Mouse (Mus musculus): ENCODE results near the gene Slc35b4. TPM values are rescaled to one million over a fixed set of nuclear protein-coding genes. Genes with fewer than 3 reads are reported as not detected.

The Slc35b4 gene
- 10 to 100 TPM; 45.7 to 45.9 TPM for total RNA-seq (2021)
- long read RNA-seq, experiment 1, full-length matches to known transcripts = 41 of 46 reads
- long read RNA-seq, experiment 1, partial matches to known transcripts = 0 of 46 reads
- long read RNA-seq, experiment 1, other reads (novel, unspliced or antisense) = 5 of 46 reads
- long read RNA-seq, experiment 2, full-length matches to known transcripts = 41 of 47 reads
- long read RNA-seq, experiment 2, partial matches to known transcripts = 2 of 47 reads
- long read RNA-seq, experiment 2, other reads (novel, unspliced or antisense) = 4 of 47 reads

DNA sequence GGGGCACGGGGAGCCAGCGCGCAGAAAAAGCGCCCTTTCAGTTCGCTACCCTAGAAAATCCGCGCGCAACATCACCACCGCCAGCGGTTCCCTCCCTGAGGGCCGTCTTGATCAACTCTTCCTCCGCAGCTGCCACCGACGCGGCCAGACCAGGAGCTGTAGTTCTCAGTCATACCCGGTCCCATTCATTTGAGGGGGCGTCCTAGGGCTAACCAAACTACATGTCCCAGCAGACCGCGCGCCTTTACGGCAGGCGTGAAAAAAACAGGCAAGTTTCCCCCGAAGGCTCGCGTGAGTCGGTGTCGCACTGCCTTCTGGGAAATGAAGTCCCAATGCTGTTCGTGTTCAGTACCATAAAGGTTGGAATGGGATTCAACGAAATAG lies at the start of gene Slc35b4:
TSS of gene Slc35b4 (minus strand) at position 248 of the 384 bp plus-strand sequence.
- peak; percentile 89 to 97 for DNase-seq (ENCODE audit: low spot score in 2 of 2)

GRCm38 (mm10) chr6:34225004-34225599 lies 48.2 kb upstream of the Slc35b4 start:
- DNase-seq (ENCODE audit: low spot score in 2 of 2) = no peak

DNA sequence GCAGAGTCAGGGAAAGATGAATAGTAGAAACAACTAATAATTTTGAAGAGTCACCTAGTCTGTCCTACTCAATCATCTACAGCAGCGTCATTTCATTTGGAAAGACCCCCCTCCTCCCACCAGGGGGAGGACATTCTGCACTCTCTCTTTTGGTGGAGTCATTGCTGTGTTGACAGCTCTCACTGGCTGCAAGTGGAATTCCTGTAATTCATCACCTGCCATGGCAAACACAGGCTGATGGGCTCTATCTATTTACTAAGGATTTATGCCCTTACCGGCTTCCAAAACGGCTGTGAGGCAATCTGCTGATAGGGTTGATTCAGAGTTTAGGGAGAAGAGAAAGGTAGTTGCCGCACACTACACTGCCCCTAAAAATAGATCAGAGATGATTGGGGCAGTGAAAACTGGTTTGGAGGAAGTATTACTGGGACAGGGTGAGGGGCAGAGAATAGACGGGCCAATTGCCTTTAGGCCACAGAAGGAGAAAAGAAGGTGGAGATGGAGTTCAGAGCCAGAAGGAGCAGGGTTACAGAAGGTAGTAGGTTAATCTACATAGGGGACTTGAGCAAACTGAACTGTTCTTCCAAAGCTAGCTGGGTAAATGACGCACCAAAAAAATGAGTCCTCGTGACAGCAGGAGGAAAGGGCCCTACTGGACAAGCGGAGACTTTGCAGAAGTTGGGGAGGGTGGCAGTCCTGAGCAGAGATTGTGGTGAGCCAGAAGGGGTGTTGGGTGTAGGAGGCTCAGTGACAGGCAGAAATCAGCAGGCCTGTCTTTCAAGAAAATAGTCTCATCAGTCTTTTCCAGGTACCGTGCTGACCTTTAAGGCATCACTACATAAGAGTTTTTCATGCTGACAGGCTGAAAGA lies 39.8 kb upstream of the Slc35b4 start:
- DNase-seq (ENCODE audit: low spot score in 2 of 2) = no peak

DNA sequence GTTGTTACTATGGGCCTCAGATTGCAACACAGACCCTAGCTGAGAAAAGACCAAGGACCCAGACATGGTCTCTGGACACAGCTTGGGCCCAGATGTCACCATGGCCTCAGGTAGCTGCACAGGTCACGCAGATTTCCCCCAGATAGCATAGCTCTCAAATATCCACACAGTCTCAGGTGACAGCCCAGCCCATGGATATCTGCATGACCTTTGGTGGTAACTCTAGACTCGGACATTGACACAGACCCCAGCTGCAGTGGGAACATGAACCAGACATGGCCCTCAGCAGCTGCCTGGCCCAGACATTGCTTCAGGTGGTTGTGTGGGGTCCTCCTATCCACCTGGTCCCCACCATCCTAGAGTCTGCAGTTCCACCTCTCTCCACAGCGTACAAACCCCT lies 28.8 kb upstream of the Slc35b4 start:
- DNase-seq (ENCODE audit: low spot score in 2 of 2) = no peak

- peak in 1 of 2 experiments; percentile 24 for DNase-seq (ENCODE audit: low spot score in 2 of 2)
Measured at GRCm38 (mm10) chr6:34204971-34205572, 28.2 kb upstream of the Slc35b4 start.

GRCm38 (mm10) chr6:34203503-34203902 lies 26.6 kb upstream of the Slc35b4 start:
- no peak for DNase-seq (ENCODE audit: low spot score in 2 of 2)

GRCm38 (mm10) chr6:34194981-34195380 lies 18.1 kb upstream of the Slc35b4 start:
- DNase-seq (ENCODE audit: low spot score in 2 of 2) = no peak

DNA sequence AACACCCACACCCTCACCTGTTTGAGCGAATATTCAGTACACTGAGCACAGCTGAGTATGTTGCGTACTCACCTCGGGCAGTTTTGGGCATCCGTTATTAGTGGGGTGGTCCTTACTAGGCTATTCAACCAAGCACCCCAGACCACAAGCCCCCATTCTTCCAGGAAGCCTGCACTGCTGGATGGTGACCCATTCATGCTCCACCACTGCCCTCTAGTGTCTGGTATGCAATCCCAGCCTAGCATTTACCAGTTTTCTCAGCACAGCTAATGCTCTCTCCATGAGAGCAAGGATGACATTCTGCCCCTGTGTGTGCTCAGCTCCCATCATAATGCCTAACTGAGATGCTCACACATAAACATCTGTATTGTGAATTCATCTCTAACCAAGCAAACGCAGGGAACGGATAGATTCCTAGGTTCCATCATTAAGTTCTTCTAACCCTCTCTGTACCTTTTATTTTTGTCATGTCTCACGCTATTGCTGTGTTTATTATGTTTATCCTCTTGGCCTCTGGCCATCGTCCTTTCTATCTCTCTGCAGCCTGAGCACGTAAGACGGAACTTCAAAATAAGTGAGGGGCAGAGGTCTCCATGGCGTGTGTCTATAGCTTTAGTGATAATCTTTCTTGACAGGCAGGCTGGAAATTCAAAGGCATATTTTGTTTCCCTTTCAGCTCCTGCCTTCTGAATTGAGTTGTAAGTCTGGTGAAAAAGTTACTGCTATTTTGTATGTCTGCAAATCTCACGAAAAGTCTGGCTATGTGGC lies 17.0 kb upstream of the Slc35b4 start:
- DNase-seq (ENCODE audit: low spot score in 2 of 2) = peak; percentile 69 to 80

DNA sequence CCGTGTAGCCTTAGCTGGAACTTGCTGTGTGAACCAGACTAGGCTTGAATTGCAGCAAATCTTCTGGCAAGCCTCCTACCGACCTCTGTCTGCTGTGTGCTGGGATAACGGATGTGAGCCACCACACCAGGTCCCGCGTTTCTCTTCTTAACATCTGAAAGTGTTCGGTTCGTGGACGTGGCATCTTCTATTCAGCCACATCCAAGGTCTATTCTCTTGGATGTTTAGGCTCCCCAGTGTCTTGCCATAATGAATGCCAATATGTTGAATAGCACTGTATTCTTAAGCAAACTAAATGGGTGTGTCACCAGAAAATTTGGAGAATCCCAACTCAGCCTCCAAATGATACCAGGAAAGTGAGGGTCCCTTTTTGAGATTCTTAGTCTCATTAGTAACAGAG lies 14.5 kb upstream of the Slc35b4 start:
- no peak for DNase-seq (ENCODE audit: low spot score in 2 of 2)

GRCm38 (mm10) chr6:34189494-34189893 lies 12.6 kb upstream of the Slc35b4 start:
- no peak for DNase-seq (ENCODE audit: low spot score in 2 of 2)

DNA sequence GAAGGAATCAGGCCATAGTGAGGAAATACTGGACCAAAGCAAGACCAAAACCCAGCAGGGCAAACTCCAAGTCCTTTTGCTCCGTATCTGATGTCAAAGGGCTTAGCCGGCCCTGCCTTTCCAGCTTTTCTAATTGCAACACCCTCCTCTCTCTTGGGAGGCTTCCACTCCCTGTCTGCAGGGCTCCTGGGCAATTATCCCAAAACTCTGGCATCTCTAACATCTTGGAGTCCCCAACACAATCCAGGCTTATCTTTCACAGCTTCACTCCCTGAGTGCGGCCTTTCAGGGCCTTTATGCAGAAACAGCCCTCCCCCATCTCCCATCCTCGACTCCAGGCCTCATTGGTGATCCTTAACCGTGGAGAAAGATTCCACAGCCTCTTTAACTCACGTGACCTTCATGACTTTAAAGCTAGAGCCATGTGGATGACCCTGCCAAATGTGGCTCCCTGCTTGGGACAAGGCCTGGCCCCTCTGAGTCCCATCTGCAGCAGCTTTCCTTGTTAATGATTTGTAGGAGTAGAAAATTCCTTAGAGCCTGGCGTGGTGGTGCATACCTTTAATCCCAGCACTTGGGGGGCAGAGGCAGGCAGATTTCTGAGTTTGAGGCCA lies 11.2 kb upstream of the Slc35b4 start:
- DNase-seq (ENCODE audit: low spot score in 2 of 2) = no peak

GRCm38 (mm10) chr6:34187273-34187863 lies 10.5 kb upstream of the Slc35b4 start:
- DNase-seq (ENCODE audit: low spot score in 2 of 2) = no peak

DNA sequence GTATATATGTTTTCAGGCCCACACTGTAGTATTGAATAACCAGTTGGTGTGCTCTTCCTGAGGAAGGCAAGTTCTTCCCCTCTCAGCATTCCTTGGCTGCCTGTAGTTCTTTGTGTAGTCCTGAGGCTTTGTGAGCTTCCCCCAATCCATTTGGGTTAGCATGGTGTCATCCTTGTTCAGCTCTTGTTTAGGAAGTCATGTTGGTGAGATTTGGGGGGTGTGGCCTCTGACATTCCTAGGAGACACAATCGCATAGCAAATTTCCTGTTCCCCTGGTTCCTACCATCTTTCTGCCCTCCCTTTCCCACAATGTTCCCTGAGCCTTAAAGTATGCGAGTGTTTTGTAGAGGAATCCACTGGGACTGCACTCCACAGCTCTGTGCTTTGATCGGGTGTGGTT lies 6.4 kb upstream of the Slc35b4 start:
- no peak for DNase-seq (ENCODE audit: low spot score in 2 of 2)

DNA sequence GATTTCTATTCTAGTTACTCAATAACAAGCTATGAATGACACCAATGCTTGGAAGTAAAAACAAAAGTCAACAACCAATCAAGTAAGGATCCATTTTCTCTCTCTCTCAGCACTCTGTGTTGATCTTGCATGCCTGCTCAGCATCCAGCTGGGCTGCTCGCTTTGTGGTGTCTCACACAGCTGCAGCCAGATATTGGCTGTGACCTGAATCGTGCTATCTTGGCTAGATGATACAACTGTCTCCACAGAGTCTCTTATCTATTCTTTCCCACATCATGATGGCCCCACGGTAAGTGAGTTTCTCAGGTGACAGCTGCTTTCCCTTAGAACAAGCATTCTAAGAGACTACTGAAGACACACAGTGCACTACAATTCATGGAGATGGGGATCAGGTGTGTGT lies 5.0 kb upstream of the Slc35b4 start:
- no peak for DNase-seq (ENCODE audit: low spot score in 2 of 2)

GRCm38 (mm10) chr6:34179911-34180310 lies 3.0 kb upstream of the Slc35b4 start:
- DNase-seq (ENCODE audit: low spot score in 2 of 2) = no peak

- no peak for DNase-seq (ENCODE audit: low spot score in 2 of 2)
Measured at GRCm38 (mm10) chr6:34179007-34179406, 2.1 kb upstream of the Slc35b4 start.

DNA sequence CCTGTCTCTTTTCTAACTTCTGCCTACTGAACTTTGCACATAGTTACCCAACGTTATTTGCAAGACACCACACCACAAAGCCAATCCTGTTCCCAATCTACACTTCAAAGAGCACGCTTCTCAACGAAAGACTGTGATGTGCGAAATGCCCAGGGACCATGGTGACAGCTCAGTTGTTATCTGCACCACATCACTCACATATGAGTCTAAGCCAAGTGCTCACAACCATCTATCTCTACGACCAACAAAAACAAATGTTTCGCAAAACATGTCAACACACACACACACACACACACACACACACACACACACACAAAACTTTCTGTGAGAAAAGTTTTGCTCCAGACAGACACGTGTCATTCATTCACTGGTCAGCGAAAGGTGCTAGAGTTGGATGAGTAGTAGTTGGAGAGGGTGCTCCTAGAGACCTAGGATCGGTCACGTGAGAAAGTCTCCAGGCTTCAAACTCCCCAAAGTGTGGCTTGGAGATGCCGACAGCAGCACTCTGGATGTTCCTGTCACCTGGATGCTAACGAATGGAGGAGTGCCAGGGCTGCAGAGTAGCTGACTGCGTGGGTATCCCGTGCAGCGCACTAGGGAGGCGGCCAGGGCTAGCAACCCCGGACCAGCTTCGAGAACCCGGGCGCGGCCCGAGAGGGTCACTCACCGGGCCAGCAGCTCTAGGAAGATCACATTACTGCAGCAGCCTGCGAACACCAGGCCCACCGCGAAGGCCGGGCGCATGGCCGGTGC lies 624 bp downstream of the Slc35b4 start:
- no peak for DNase-seq (ENCODE audit: low spot score in 2 of 2)

DNA sequence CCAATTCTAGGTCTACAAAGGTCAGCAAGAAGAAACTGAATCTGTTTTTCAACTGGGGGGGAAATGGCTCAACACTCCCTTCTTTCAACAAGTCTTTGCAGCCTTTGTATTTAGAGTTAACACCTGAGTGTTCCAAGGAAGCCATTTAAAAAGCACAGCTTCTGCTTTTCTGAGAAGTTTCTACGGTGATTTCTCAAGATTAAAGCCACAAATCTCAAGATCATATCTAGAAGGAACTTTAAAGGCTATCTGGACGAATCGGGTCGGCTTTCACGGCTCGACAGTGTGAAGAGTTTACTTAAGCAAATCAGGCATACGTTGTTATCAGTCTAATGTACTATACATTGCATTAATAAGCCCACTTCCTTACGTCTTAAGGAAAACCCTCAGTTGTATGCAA lies 2.2 kb downstream of the Slc35b4 start:
- no peak for DNase-seq (ENCODE audit: low spot score in 2 of 2)

DNA sequence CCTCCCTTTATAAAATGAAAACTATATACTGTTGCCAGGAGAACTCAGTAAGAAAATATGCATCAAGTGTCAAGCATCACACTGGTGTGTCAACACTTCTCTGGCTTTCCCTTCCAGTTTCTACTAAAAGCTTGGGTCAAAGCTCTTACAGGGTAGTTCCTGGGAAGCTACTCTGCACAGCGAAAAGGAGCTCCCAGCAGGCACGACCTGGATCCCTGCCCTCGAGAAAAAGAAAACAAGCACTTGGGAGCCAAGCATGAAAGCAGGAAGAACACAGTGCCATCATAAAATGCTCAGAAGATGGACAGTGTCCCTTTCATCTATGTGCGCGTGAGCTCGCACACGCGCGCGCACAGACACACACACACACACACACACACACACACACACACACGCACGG lies 3.7 kb downstream of the Slc35b4 start:
- DNase-seq (ENCODE audit: low spot score in 2 of 2) = no peak

Data from layer of hippocampus, postnatal 14 days (tissue).